Mouse (Mus musculus) adrenal gland, postnatal 10 days (tissue): ENCODE measurements at regions not wholly inside any gene's neighbourhood (a gene's known extent, or its start where the extent isn't known, plus 50 kb on each side); places are given as distances from the start of the nearest gene placed in this dataset.

ENCODE experiments used
- DNase-seq: peaks from one replicate; pipeline ENCODE4 v3.0.0; 2021; ENCODE audit warnings: mixed read lengths

GRCm38 (mm10) chr9:52591188-52591587 is 88.4 kb downstream of the AI593442 start:
- DNase-seq = no peak

- DNase-seq = no peak
These were observed 105.5 kb downstream of the AI593442 start for GRCm38 (mm10) chr9:52574066-52574465.

- DNase-seq = no peak
These were observed 127.9 kb downstream of the AI593442 start for GRCm38 (mm10) chr9:52551577-52552281.

GRCm38 (mm10) chr9:52546071-52546470 is 133.5 kb downstream of the AI593442 start:
- DNase-seq = no peak

GRCm38 (mm10) chr9:52539086-52539485 is 140.5 kb downstream of the AI593442 start:
- no peak for DNase-seq

GRCm38 (mm10) chr9:52529444-52529915 is 150.1 kb downstream of the AI593442 start:
- DNase-seq = no peak

GRCm38 (mm10) chr9:52500487-52500886 is 179.1 kb downstream of the AI593442 start:
- DNase-seq = no peak

- peak; percentile 5 for DNase-seq
These were observed 183.9 kb downstream of the AI593442 start for GRCm38 (mm10) chr9:52495483-52496270.

GRCm38 (mm10) chr9:52492947-52493505 is 186.6 kb downstream of the AI593442 start:
- no peak for DNase-seq

- DNase-seq = no peak
These were observed 205.9 kb downstream of the AI593442 start for GRCm38 (mm10) chr9:52473555-52474196.

- DNase-seq = peak; percentile 20
These were observed 206.7 kb downstream of the AI593442 start for GRCm38 (mm10) chr9:52472859-52473258.

- no peak for DNase-seq
These were observed 221.1 kb downstream of the AI593442 start for GRCm38 (mm10) chr9:52458518-52458917.

GRCm38 (mm10) chr9:52454445-52454844 is 225.1 kb downstream of the AI593442 start:
- DNase-seq = no peak

GRCm38 (mm10) chr9:52451792-52452191 is 227.8 kb downstream of the AI593442 start:
- no peak for DNase-seq

GRCm38 (mm10) chr9:52448245-52448644 is 231.3 kb downstream of the AI593442 start:
- no peak for DNase-seq

GRCm38 (mm10) chr9:52443228-52443627 is 236.4 kb downstream of the AI593442 start:
- no peak for DNase-seq

- no peak for DNase-seq
These were observed 245.4 kb downstream of the AI593442 start for GRCm38 (mm10) chr9:52434215-52434614.

GRCm38 (mm10) chr9:52425413-52425812 is 254.2 kb downstream of the AI593442 start:
- no peak for DNase-seq

- DNase-seq = no peak
These were observed 254.2 kb upstream of the Zc3h12c start for GRCm38 (mm10) chr9:52422622-52423021.

GRCm38 (mm10) chr9:52415706-52416105 is 247.3 kb upstream of the Zc3h12c start:
- no peak for DNase-seq

GRCm38 (mm10) chr9:52407841-52408240 is 239.5 kb upstream of the Zc3h12c start:
- DNase-seq = no peak

GRCm38 (mm10) chr9:52402496-52402895 is 234.1 kb upstream of the Zc3h12c start:
- no peak for DNase-seq

- no peak for DNase-seq
These were observed 210.7 kb upstream of the Zc3h12c start for GRCm38 (mm10) chr9:52379031-52379430.
